Mouse (Mus musculus) liver, embryonic 14 days (tissue): ENCODE results near the gene Lhfpl2. TPM values are rescaled to one million over a fixed set of nuclear protein-coding genes. Genes with fewer than 3 reads are reported as not detected.

ENCODE experiments used
- polyA plus RNA-seq: library from polyadenylated mRNA; depleted of rRNA; stranded (reverse); fragments of >200 nt; gene quantifications from 2 replicates; pipeline ENCODE4 v1.2.3, GENCODE M21; 2012; rRNA removed

The Lhfpl2 gene
- 2.9 and 3.5 TPM in 2 replicates for polyA plus RNA-seq

GRCm38 (mm10) chr13:94057563-94058560 lies at the start of gene Lhfpl2:
Gene Lhfpl2, plus strand, starts transcription at chr13:94057796.

Other genes with a start within 250 kb of the Lhfpl2 start
- 3.8 and 4.6 TPM in 2 replicates for gene Scamp1, start 228.1 kb downstream of the Lhfpl2 start, polyA plus RNA-seq